Mouse (Mus musculus): ENCODE results near the gene Olfr1023. TPM values are rescaled to one million over a fixed set of nuclear protein-coding genes. Genes with fewer than 3 reads are reported as not detected.

Olfr1023 gene
- total RNA-seq, 1 experiment: not detected

- DNase-seq (ENCODE audit: low read depth, low spot score): no peak
- no peaks in the 10 kb centered on the region for H3K9me3 ChIP-seq (ENCODE audit: control insufficient read depth, insufficient read depth, low read depth, low read length)
- H3K36me3 ChIP-seq (ENCODE audit: control insufficient read depth, insufficient read depth, low read length, poor library complexity, severe bottlenecking): no peaks in the 10 kb centered on the region
- no peak overlapping the region for H3K4me3 ChIP-seq (ENCODE audit: insufficient read depth in 1 of 2, low read depth in 1 of 2, low read length in 2 of 2, poor library complexity in 1 of 2, severe bottlenecking in 1 of 2)
- TF ChIP-seq HCFC1 (IDR thresholded peaks at IDR 0.05; ENCODE audit: borderline replicate concordance, insufficient read depth, low read length) (no peak), ZC3H11A (IDR thresholded peaks at IDR 0.05; ENCODE audit: borderline replicate concordance, low read depth, low read length) (no peak), ZNF384 (IDR thresholded peaks at IDR 0.05; ENCODE audit: low read depth, low read length) (no peak), CHD2 (IDR thresholded peaks at IDR 0.05; ENCODE audit: low read depth, low read length) (no peak), MAFK (IDR thresholded peaks at IDR 0.05; ENCODE audit: insufficient read depth, low read depth, low read length) (no peak)
- in situ Hi-C loops (cut with MboI; ENCODE audit: low sequenced_read_pairs in 2 of 2, unreplicated experiment in 2 of 2): no loop called here
- H3K27ac ChIP-seq (ENCODE audit: insufficient read depth, low read depth, low read length, poor library complexity, severe bottlenecking): no peak overlapping the region
- no peaks in the 10 kb centered on the region for H3K4me1 ChIP-seq (ENCODE audit: control insufficient read depth in 2 of 2, insufficient read depth in 2 of 2, low read length in 2 of 2, poor library complexity in 1 of 2)
- H3K9ac ChIP-seq (ENCODE audit: insufficient read depth, low read depth, low read length, poor library complexity, severe bottlenecking): no peak overlapping the region
Measured at GRCm38 (mm10) chr2:85913197-85913596, 27.8 kb downstream of the Olfr1023 start.

GRCm38 (mm10) chr2:85914893-85915292 lies 29.5 kb downstream of the Olfr1023 start, which contains the start of gene Olfr1025-ps1:
Olfr1025-ps1 (plus strand) TSS chr2:85915193.
- no peak within 1 kb of the TSS for H3K27ac ChIP-seq (ENCODE audit: insufficient read depth, low read depth, low read length, poor library complexity, severe bottlenecking)
- H3K4me1 ChIP-seq (ENCODE audit: control insufficient read depth in 2 of 2, insufficient read depth in 2 of 2, low read length in 2 of 2, poor library complexity in 1 of 2): no peaks in the 10 kb centered on the region
- in situ Hi-C loops (cut with MboI; ENCODE audit: low sequenced_read_pairs in 2 of 2, unreplicated experiment in 2 of 2): no loop called here
- no peak for DNase-seq (ENCODE audit: low read depth, low spot score)
- H3K4me3 ChIP-seq (ENCODE audit: insufficient read depth in 1 of 2, low read depth in 1 of 2, low read length in 2 of 2, poor library complexity in 1 of 2, severe bottlenecking in 1 of 2): no peak within 1 kb of the TSS
- H3K9ac ChIP-seq (ENCODE audit: insufficient read depth, low read depth, low read length, poor library complexity, severe bottlenecking): no peak within 1 kb of the TSS
- H3K9me3 ChIP-seq (ENCODE audit: control insufficient read depth, insufficient read depth, low read depth, low read length): no peaks in the 10 kb centered on the region
- H3K36me3 ChIP-seq (ENCODE audit: control insufficient read depth, insufficient read depth, low read length, poor library complexity, severe bottlenecking): no peaks in the 10 kb centered on the region
- TF ChIP-seq MAFK (IDR thresholded peaks at IDR 0.05; ENCODE audit: insufficient read depth, low read depth, low read length) (no peak), ZNF384 (IDR thresholded peaks at IDR 0.05; ENCODE audit: low read depth, low read length) (no peak), ZC3H11A (IDR thresholded peaks at IDR 0.05; ENCODE audit: borderline replicate concordance, low read depth, low read length) (no peak), CHD2 (IDR thresholded peaks at IDR 0.05; ENCODE audit: low read depth, low read length) (no peak), HCFC1 (IDR thresholded peaks at IDR 0.05; ENCODE audit: borderline replicate concordance, insufficient read depth, low read length) (no peak)

- in situ Hi-C loops (cut with MboI; ENCODE audit: low sequenced_read_pairs in 2 of 2, unreplicated experiment in 2 of 2): no loop called here
- Histone ChIP-seq H3K9me3 (ENCODE audit: control insufficient read depth, insufficient read depth, low read depth, low read length) (no peaks in the 10 kb centered on the region), H3K4me1 (ENCODE audit: control insufficient read depth in 2 of 2, insufficient read depth in 2 of 2, low read length in 2 of 2, poor library complexity in 1 of 2) (no peaks in the 10 kb centered on the region), H3K36me3 (ENCODE audit: control insufficient read depth, insufficient read depth, low read length, poor library complexity, severe bottlenecking) (no peaks in the 10 kb centered on the region), H3K4me3 (ENCODE audit: insufficient read depth in 1 of 2, low read depth in 1 of 2, low read length in 2 of 2, poor library complexity in 1 of 2, severe bottlenecking in 1 of 2) (no peak within 1 kb of the TSS), H3K27ac (ENCODE audit: insufficient read depth, low read depth, low read length, poor library complexity, severe bottlenecking) (no peak within 1 kb of the TSS), H3K9ac (ENCODE audit: insufficient read depth, low read depth, low read length, poor library complexity, severe bottlenecking) (no peak within 1 kb of the TSS)
- DNase-seq (ENCODE audit: low read depth, low spot score): no peak
- TF ChIP-seq MAFK (IDR thresholded peaks at IDR 0.05; ENCODE audit: insufficient read depth, low read depth, low read length) (no peak), ZNF384 (IDR thresholded peaks at IDR 0.05; ENCODE audit: low read depth, low read length) (no peak), HCFC1 (IDR thresholded peaks at IDR 0.05; ENCODE audit: borderline replicate concordance, insufficient read depth, low read length) (no peak), CHD2 (IDR thresholded peaks at IDR 0.05; ENCODE audit: low read depth, low read length) (no peak), ZC3H11A (IDR thresholded peaks at IDR 0.05; ENCODE audit: borderline replicate concordance, low read depth, low read length) (no peak)
Measured at GRCm38 (mm10) chr2:85921258-85921657, 35.8 kb downstream of the Olfr1023 start, which contains the start of gene Olfr1026. Olfr1026 (plus strand) TSS chr2:85921558.

Other genes starting within 250 kb of the Olfr1023 start
- gene Olfr1002, start 234.9 kb upstream of the Olfr1023 start, total RNA-seq (2012; rRNA removed): not detected in 2 replicates
- not detected in 2 replicates for gene Olfr154, start 221.2 kb upstream of the Olfr1023 start, total RNA-seq (2012; rRNA removed)
- not detected in 2 replicates for gene Olfr1006, start 206.9 kb upstream of the Olfr1023 start, total RNA-seq (2012; rRNA removed)
- not detected in 2 replicates for gene Olfr1008, start 196.2 kb upstream of the Olfr1023 start, total RNA-seq (2012; rRNA removed)
- not detected in 2 replicates for gene Olfr1009, start 170.2 kb upstream of the Olfr1023 start, total RNA-seq (2012; rRNA removed)
- not detected in 2 replicates for gene Olfr1012, start 122.9 kb upstream of the Olfr1023 start, total RNA-seq (2012; rRNA removed)
- gene Olfr1013, start 118.5 kb upstream of the Olfr1023 start, total RNA-seq (2012; rRNA removed): not detected in 2 replicates
- gene Olfr1014, start 112.9 kb upstream of the Olfr1023 start, total RNA-seq (2012; rRNA removed): not detected in 2 replicates
- not detected in 2 replicates for gene Olfr1015, start 103.6 kb upstream of the Olfr1023 start, total RNA-seq (2012; rRNA removed)
- gene Olfr1016, start 83.1 kb upstream of the Olfr1023 start, total RNA-seq (2012; rRNA removed): not detected in 2 replicates
- not detected in 2 replicates for gene Olfr1018, start 67.2 kb upstream of the Olfr1023 start, total RNA-seq (2012; rRNA removed)
- not detected in 2 replicates for gene Olfr1019, start 40.2 kb upstream of the Olfr1023 start, total RNA-seq (2012; rRNA removed)
- gene Olfr1020, start 38.6 kb upstream of the Olfr1023 start, total RNA-seq (2012; rRNA removed): not detected in 2 replicates
- gene Olfr1022, start 17.0 kb upstream of the Olfr1023 start, total RNA-seq (2012; rRNA removed): not detected in 2 replicates
- not detected in 2 replicates for gene Olfr1024, start 19.4 kb downstream of the Olfr1023 start, total RNA-seq (2012; rRNA removed)
- not detected in 2 replicates for gene Olfr1025-ps1, start 29.6 kb downstream of the Olfr1023 start, total RNA-seq (2012; rRNA removed)
- not detected in 2 replicates for gene Olfr1026, start 35.9 kb downstream of the Olfr1023 start, total RNA-seq (2012; rRNA removed)
- not detected in 2 replicates for gene Olfr1028, start 64.8 kb downstream of the Olfr1023 start, total RNA-seq (2012; rRNA removed)
- gene Olfr1029, start 88.3 kb downstream of the Olfr1023 start, total RNA-seq (2012; rRNA removed): not detected in 2 replicates
- not detected in 2 replicates for gene Olfr1030, start 93.6 kb downstream of the Olfr1023 start, total RNA-seq (2012; rRNA removed)
- not detected in 2 replicates for gene Olfr1031, start 104.7 kb downstream of the Olfr1023 start, total RNA-seq (2012; rRNA removed)
- not detected in 2 replicates for gene Olfr1032, start 119.9 kb downstream of the Olfr1023 start, total RNA-seq (2012; rRNA removed)
- not detected in 2 replicates for gene Olfr1033, start 135.0 kb downstream of the Olfr1023 start, total RNA-seq (2012; rRNA removed)
- not detected in 2 replicates for gene Olfr1034, start 160.2 kb downstream of the Olfr1023 start, total RNA-seq (2012; rRNA removed)
- not detected in 2 replicates for gene Olfr1036, start 188.4 kb downstream of the Olfr1023 start, total RNA-seq (2012; rRNA removed)
- not detected in 2 replicates for gene Olfr1037, start 201.7 kb downstream of the Olfr1023 start, total RNA-seq (2012; rRNA removed)